Mouse (Mus musculus): ENCODE measurements at regions not wholly inside any gene's neighbourhood (a gene's known extent, or its start where the extent isn't known, plus 50 kb on each side); places are given as distances from the start of the nearest gene placed in this dataset.

- no peak for ATAC-seq (ENCODE audit: low FRiP score)
- no peaks in the 10 kb centered on the region for H3K9me3 ChIP-seq (ENCODE audit: low read length)
- H3K27me3 ChIP-seq (ENCODE audit: insufficient read depth, low read length), result no peaks in the 10 kb centered on the region
- H3K4me2 ChIP-seq (ENCODE audit: low read depth, low read length, poor library complexity, severe bottlenecking), result no peak overlapping the region
- no peak for TF ChIP-seq CTCF (IDR thresholded peaks at IDR 0.05)
- H3K4me3 ChIP-seq (ENCODE audit: low read depth, low read length), result no peak overlapping the region
- no peak overlapping the region for H3K9ac ChIP-seq (replicated peaks; ENCODE audit: low read length, poor library complexity, severe bottlenecking)
- DNase-seq (ENCODE audit: low spot score), result no peak
- H3K27ac ChIP-seq (ENCODE audit: low read depth, low read length), result no peak overlapping the region
- no peaks in the 10 kb centered on the region for H3K36me3 ChIP-seq (ENCODE audit: insufficient read depth, low read length)
- no peaks in the 10 kb centered on the region for H3K4me1 ChIP-seq (ENCODE audit: insufficient read depth, low read length)
These were observed 207.6 kb downstream of the Phlda1 start for GRCm38 (mm10) chr10:111713676-111714075.

GRCm38 (mm10) chr10:111715172-111715571 is 209.1 kb downstream of the Phlda1 start:
- H3K4me2 ChIP-seq (ENCODE audit: low read depth, low read length, poor library complexity, severe bottlenecking), result no peak overlapping the region
- DNase-seq (ENCODE audit: low spot score), result no peak
- H3K4me1 ChIP-seq (ENCODE audit: insufficient read depth, low read length), result no peaks in the 10 kb centered on the region
- H3K27me3 ChIP-seq (ENCODE audit: insufficient read depth, low read length), result no peaks in the 10 kb centered on the region
- no peak overlapping the region for H3K27ac ChIP-seq (ENCODE audit: low read depth, low read length)
- H3K36me3 ChIP-seq (ENCODE audit: insufficient read depth, low read length), result no peaks in the 10 kb centered on the region
- 89% methylated on average over 6 of the region's 6 CpGs for WGBS
- no peak overlapping the region for H3K9ac ChIP-seq (replicated peaks; ENCODE audit: low read length, poor library complexity, severe bottlenecking)
- no peak for TF ChIP-seq CTCF (IDR thresholded peaks at IDR 0.05)
- no peak overlapping the region for H3K4me3 ChIP-seq (ENCODE audit: low read depth, low read length)
- H3K9me3 ChIP-seq (ENCODE audit: low read length), result no peaks in the 10 kb centered on the region
- no peak for ATAC-seq (ENCODE audit: low FRiP score)

DNA sequence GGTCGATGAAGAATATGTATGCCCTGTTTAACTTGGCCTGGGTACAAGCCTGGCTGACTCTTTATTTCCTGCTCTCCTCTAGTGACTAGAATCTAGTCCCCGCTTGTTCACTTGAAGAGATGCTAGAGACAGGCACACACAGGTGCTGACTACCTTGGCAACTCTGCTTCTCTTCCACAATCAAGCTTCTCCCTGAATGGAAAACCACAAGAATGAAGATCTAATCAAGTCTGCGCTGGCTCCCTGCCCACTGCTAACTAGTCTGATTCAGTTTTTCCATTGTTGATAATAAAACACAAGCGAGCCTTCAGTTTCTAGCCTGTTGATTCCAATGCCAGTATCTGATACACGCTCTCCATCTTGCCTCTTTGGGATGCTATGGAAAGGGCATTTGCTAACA is 213.5 kb downstream of the Phlda1 start:
- no peak overlapping the region for H3K9ac ChIP-seq (replicated peaks; ENCODE audit: low read length, poor library complexity, severe bottlenecking)
- DNase-seq (ENCODE audit: low spot score), result no peak
- H3K9me3 ChIP-seq (ENCODE audit: low read length), result no peaks in the 10 kb centered on the region
- ATAC-seq (ENCODE audit: low FRiP score), result no peak
- no peak overlapping the region for H3K27ac ChIP-seq (ENCODE audit: low read depth, low read length)
- H3K4me3 ChIP-seq (ENCODE audit: low read depth, low read length), result no peak overlapping the region
- WGBS, result 88% methylated on average over 5 of the region's 5 CpGs
- H3K27me3 ChIP-seq (ENCODE audit: insufficient read depth, low read length), result no peaks in the 10 kb centered on the region
- H3K4me2 ChIP-seq (ENCODE audit: low read depth, low read length, poor library complexity, severe bottlenecking), result no peak overlapping the region
- no peaks in the 10 kb centered on the region for H3K4me1 ChIP-seq (ENCODE audit: insufficient read depth, low read length)
- no peak for TF ChIP-seq CTCF (IDR thresholded peaks at IDR 0.05)
- H3K36me3 ChIP-seq (ENCODE audit: insufficient read depth, low read length), result no peaks in the 10 kb centered on the region

- ATAC-seq (ENCODE audit: low FRiP score), result no peak
These were observed 215.0 kb downstream of the Phlda1 start for GRCm38 (mm10) chr10:111721068-111721467.

DNA sequence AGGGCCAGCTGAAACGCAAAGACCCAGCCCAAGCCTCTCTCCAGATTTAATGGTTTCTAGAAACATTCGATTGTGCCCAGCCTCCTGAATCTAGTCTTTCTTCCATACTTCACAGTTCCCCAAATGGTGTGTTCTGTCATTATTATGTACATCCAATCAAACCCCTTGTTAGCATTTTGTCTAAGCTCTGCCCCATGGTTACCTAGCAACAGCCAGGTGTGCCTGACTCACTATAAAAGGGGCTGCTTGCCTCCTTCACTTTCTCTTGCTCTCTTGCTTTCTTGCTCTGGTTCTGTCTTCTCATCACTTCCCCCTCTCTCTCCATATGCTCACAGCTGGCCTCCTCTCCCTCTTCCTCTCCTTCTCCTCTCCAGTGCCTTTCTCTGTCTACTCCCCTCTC is 217.8 kb downstream of the Phlda1 start:
- Histone ChIP-seq H3K9me3 (ENCODE audit: low read length) (no peaks in the 10 kb centered on the region), H3K4me2 (ENCODE audit: low read depth, low read length, poor library complexity, severe bottlenecking) (no peak overlapping the region), H3K36me3 (ENCODE audit: insufficient read depth, low read length) (no peaks in the 10 kb centered on the region), H3K9ac (replicated peaks; ENCODE audit: low read length, poor library complexity, severe bottlenecking) (no peak overlapping the region), H3K27me3 (ENCODE audit: insufficient read depth, low read length) (no peaks in the 10 kb centered on the region), H3K4me1 (ENCODE audit: insufficient read depth, low read length) (no peaks in the 10 kb centered on the region), H3K27ac (ENCODE audit: low read depth, low read length) (no peak overlapping the region), H3K4me3 (ENCODE audit: low read depth, low read length) (no peak overlapping the region)
- no peak for TF ChIP-seq CTCF (IDR thresholded peaks at IDR 0.05)
- ATAC-seq (ENCODE audit: low FRiP score) (no peak; the same call in 1 of the 2 replicates), DNase-seq (ENCODE audit: low spot score) (no peak)
- 75% methylated on average over 2 of the region's 2 CpGs for WGBS

More at GRCm38 (mm10) chr10:111721068-111721467, 215.0 kb downstream of the Phlda1 start:
- no peak for DNase-seq (ENCODE audit: low spot score)
- no peak for TF ChIP-seq CTCF (IDR thresholded peaks at IDR 0.05)
- Histone ChIP-seq H3K4me2 (ENCODE audit: low read depth, low read length, poor library complexity, severe bottlenecking) (no peak overlapping the region), H3K4me3 (ENCODE audit: low read depth, low read length) (no peak overlapping the region), H3K9ac (replicated peaks; ENCODE audit: low read length, poor library complexity, severe bottlenecking) (no peak overlapping the region), H3K27me3 (ENCODE audit: insufficient read depth, low read length) (no peaks in the 10 kb centered on the region), H3K27ac (ENCODE audit: low read depth, low read length) (no peak overlapping the region), H3K4me1 (ENCODE audit: insufficient read depth, low read length) (no peaks in the 10 kb centered on the region), H3K36me3 (ENCODE audit: insufficient read depth, low read length) (no peaks in the 10 kb centered on the region), H3K9me3 (ENCODE audit: low read length) (no peaks in the 10 kb centered on the region)
- 75% methylated on average over 5 of the region's 5 CpGs for WGBS

DNA sequence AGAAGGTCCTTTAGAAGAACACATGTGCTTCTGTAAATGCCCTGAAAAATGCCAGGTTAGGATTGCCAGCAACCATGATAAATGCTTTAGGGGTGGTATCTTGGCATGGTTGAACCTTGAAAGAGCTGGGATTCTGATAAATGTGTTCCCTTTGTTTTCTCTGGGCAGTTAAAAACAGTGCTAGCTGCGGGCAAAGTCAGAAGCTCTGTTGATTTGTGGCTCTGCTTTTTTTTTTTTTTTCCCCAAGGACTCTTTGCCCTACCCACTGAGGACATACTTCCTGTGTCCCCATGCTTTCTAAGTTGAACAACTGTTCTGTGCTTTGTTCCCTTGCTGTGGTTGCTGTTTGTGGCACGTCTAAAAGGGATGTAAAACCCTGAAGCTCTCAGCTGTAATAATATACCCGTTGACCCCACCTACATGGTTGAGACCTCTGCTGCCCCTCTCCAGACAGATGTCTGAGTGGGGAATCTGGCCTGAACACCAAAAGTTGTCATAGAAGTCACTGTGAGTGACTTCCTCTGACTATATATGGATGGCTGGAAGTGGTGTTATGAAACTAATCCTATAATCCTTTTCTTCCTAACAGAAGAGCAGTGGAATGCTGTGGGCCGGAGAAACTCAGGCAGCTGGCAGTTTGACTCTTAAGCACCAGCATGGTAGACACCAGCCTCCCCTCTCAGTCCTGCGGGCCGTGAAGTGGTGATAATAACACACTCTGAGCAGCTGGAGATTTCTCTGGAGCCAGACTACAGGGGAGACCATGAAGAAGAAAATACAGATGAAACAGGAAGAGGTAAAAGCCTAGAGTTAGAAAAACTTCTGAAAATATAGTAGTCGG is 218.7 kb downstream of the Phlda1 start:
- DNase-seq (ENCODE audit: low spot score) (no peak), ATAC-seq (ENCODE audit: low FRiP score) (no peak)
- 62% methylated on average over 7 of the region's 7 CpGs for WGBS
- H3K9ac ChIP-seq (replicated peaks; ENCODE audit: low read length, poor library complexity, severe bottlenecking), result no peak overlapping the region
- no peak overlapping the region for H3K27ac ChIP-seq (ENCODE audit: low read depth, low read length)
- H3K4me1 ChIP-seq (ENCODE audit: insufficient read depth, low read length), result no peaks in the 10 kb centered on the region
- H3K27me3 ChIP-seq (ENCODE audit: insufficient read depth, low read length), result no peaks in the 10 kb centered on the region
- TF ChIP-seq CTCF (IDR thresholded peaks at IDR 0.05), result no peak
- no peak overlapping the region for H3K4me2 ChIP-seq (ENCODE audit: low read depth, low read length, poor library complexity, severe bottlenecking)
- H3K9me3 ChIP-seq (ENCODE audit: low read length), result no peaks in the 10 kb centered on the region
- H3K4me3 ChIP-seq (ENCODE audit: low read depth, low read length), result no peak overlapping the region
- H3K36me3 ChIP-seq (ENCODE audit: insufficient read depth, low read length), result no peaks in the 10 kb centered on the region
